Mouse (Mus musculus): ENCODE results near the gene Ube2e2. TPM values are rescaled to one million over a fixed set of nuclear protein-coding genes. Genes with fewer than 3 reads are reported as not detected.

Ube2e2 gene
- total and polyA plus RNA-seq, 2 experiments from 2014 or later: 74.8 to 161 TPM

DNA sequence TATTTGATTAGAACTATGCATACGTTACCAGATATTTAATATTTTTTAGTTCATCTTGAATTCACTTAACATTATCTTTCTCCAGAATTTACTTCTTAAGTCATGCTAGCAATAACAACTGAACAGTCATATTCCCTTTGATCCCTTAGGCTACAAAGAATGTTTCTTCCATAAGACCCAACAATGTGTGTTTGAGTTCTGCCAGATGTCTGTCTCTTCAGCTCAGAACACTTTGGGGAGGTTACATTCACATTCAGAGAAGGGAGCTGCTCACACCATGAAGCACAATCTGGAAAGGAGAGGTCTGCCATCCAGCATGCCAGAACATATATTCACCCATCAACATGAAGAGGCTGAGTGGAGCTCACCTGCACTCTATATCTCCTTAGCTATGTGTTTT lies 65.4 kb downstream of the Ube2e2 start:
- WGBS: 100% methylated on average over 1 of the region's 1 CpGs
- ATAC-seq: no peak
- Histone ChIP-seq H3K9ac (no peak overlapping the region), H3K4me1 (ENCODE audit: insufficient read depth) (no peaks in the 10 kb centered on the region), H3K27ac (ENCODE audit: low read depth, low read length) (no peak overlapping the region), H3K4me3 (ENCODE audit: low read depth, low read length) (no peak overlapping the region), H3K27me3 (ENCODE audit: insufficient read depth, low read length) (no peaks in the 10 kb centered on the region), H3K9me3 (ENCODE audit: low read length) (no peaks in the 10 kb centered on the region), H3K36me3 (ENCODE audit: insufficient read depth) (no peaks in the 10 kb centered on the region), H3K4me2 (ENCODE audit: low read depth) (no peak overlapping the region)
- no peak for DNase-seq
- TF ChIP-seq CTCF (IDR thresholded peaks at IDR 0.05; ENCODE audit: low read depth): no peak

DNA sequence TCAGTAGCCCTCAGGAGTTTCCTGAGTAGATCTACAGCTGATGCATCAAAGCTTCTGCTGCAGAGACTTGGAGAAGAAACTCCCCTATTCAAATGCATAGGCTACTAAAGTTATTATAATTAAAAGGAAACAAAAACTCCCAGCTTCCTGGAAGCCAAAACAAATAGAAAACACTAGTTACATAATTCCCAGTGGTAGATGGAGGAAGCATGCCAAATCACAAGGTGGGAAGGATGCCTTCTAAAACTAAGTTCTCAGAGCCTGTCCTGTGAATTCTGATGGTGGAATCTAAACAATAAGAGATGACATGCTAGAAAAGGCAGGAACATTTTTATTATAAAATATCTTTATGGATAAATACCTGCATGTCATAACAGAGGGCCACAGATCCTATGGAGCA lies 67.3 kb downstream of the Ube2e2 start:
- DNase-seq (no peak), ATAC-seq (no peak)
- H3K36me3 ChIP-seq (ENCODE audit: insufficient read depth): no peaks in the 10 kb centered on the region
- H3K4me1 ChIP-seq (ENCODE audit: insufficient read depth): no peaks in the 10 kb centered on the region
- no peak overlapping the region for H3K4me2 ChIP-seq (ENCODE audit: low read depth)
- H3K9ac ChIP-seq: no peak overlapping the region
- no peak overlapping the region for H3K27ac ChIP-seq (ENCODE audit: low read depth, low read length)
- no peaks in the 10 kb centered on the region for H3K27me3 ChIP-seq (ENCODE audit: insufficient read depth, low read length)
- H3K4me3 ChIP-seq (ENCODE audit: low read depth, low read length): no peak overlapping the region
- TF ChIP-seq CTCF (IDR thresholded peaks at IDR 0.05; ENCODE audit: low read depth): no peak
- H3K9me3 ChIP-seq (ENCODE audit: low read length): no peaks in the 10 kb centered on the region

DNA sequence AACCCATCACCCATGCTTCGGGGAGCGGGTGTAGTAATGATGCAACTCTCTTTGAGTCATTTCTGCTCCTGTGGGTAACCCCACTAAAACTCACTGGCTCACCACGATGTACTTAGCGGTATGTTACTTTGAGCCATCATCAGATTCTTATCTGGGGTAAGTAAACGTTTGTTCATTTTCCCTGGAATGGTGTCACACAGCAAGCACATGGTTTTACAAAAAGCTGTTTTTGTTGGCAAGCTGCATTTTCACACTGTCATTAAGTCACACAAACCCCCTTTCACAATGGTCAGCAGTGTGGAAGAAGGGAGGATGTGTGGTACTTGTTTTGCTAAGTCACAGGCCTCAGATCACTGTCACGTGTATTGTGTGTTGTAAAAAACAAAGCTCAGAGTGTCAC lies 73.4 kb downstream of the Ube2e2 start:
- Histone ChIP-seq H3K9me3 (ENCODE audit: low read length) (no peaks in the 10 kb centered on the region), H3K9ac (no peak overlapping the region), H3K27ac (ENCODE audit: low read depth, low read length) (no peak overlapping the region), H3K27me3 (ENCODE audit: insufficient read depth, low read length) (no peaks in the 10 kb centered on the region), H3K36me3 (ENCODE audit: insufficient read depth) (no peaks in the 10 kb centered on the region), H3K4me2 (ENCODE audit: low read depth) (no peak overlapping the region), H3K4me1 (ENCODE audit: insufficient read depth) (no peaks in the 10 kb centered on the region), H3K4me3 (ENCODE audit: low read depth, low read length) (no peak overlapping the region)
- ATAC-seq (no peak), DNase-seq (no peak)
- TF ChIP-seq CTCF (IDR thresholded peaks at IDR 0.05; ENCODE audit: low read depth): no peak
- WGBS: 61% methylated on average over 6 of the region's 6 CpGs

DNA sequence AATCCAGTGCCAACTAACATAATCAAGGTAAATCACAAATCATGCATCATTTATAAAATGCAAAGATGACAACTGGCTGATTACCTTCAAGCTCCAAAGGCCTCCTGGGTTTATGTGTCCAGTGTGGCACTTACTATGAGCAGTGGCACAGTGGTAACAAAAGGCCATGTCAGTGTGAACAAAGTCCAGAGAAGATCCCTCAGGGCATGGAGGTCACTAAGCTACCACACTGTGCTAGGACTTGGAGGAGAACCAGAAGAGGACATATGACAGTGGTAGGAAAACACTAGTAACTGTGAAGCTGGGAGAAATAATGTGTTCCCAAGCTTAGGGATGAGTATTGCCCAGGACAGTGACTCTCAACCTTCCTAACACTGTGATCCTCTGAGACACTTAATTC lies 97.2 kb downstream of the Ube2e2 start:
- Histone ChIP-seq H3K27me3 (ENCODE audit: insufficient read depth, low read length) (no peaks in the 10 kb centered on the region), H3K4me3 (ENCODE audit: low read depth, low read length) (no peak overlapping the region), H3K4me1 (ENCODE audit: insufficient read depth) (no peaks in the 10 kb centered on the region), H3K4me2 (ENCODE audit: low read depth) (no peak overlapping the region), H3K36me3 (ENCODE audit: insufficient read depth) (no peaks in the 10 kb centered on the region), H3K27ac (ENCODE audit: low read depth, low read length) (no peak overlapping the region), H3K9me3 (ENCODE audit: low read length) (no peaks in the 10 kb centered on the region), H3K9ac (no peak overlapping the region)
- DNase-seq (no peak), ATAC-seq (no peak)
- TF ChIP-seq CTCF (IDR thresholded peaks at IDR 0.05; ENCODE audit: low read depth): no peak

DNA sequence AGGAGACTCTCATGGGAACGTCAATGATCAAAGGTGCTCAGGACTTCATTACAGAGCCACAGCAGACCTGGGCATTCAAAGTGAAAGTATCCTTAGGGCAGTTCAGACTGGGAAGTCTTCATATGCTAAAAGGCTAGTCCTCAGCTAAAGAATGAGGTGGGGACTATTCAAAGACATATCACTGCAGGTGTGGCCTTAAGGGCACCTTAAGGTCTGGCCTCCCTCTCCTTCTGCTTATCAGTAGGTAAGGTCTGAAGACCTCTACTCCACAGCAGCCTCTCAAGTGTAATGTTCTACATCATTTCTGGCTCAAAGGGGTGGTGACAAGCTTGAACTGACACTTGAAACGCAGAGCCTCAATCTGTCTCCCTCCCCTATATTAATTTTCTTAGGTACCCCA lies 98.3 kb downstream of the Ube2e2 start:
- H3K4me1 ChIP-seq (ENCODE audit: insufficient read depth): no peaks in the 10 kb centered on the region
- no peak overlapping the region for H3K4me2 ChIP-seq (ENCODE audit: low read depth)
- H3K9me3 ChIP-seq (ENCODE audit: low read length): no peaks in the 10 kb centered on the region
- no peak overlapping the region for H3K9ac ChIP-seq
- ATAC-seq: no peak
- no peak for TF ChIP-seq CTCF (IDR thresholded peaks at IDR 0.05; ENCODE audit: low read depth)
- no peaks in the 10 kb centered on the region for H3K27me3 ChIP-seq (ENCODE audit: insufficient read depth, low read length)
- 62% methylated on average over 2 of the region's 2 CpGs for WGBS
- no peak for DNase-seq
- no peak overlapping the region for H3K4me3 ChIP-seq (ENCODE audit: low read depth, low read length)
- no peak overlapping the region for H3K27ac ChIP-seq (ENCODE audit: low read depth, low read length)
- no peaks in the 10 kb centered on the region for H3K36me3 ChIP-seq (ENCODE audit: insufficient read depth)

DNA sequence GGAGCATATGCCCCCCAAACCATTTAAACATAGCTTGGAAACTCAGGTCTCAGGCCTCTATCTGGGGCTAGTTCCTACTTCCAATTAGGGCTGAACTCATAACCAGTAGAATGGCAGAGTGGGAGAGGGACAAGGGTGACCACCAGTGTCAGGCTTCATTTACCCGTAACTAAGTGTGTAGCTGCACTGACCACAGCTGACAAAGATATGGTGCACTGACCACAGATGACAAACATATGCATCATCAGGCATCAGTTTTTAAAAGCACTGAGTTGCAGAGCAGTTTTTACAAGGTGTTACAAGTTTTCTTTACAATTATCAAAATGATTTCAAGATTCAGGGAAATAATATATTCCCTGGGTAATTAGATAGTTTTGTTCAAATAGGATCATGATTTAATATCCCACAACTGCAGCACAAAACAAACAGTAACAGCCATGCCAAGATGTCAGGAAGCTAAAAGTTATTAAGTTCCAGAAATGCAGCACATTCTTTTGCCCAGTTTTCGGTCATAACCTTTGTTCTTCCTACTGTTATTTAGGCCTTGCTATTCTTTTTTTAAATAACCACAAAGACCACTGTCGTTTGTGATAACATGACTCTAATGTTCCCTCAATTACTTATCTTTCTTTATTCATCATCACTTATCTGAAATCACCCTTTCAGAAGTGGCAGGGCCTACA lies 114.9 kb downstream of the Ube2e2 start:
- no peak overlapping the region for H3K27ac ChIP-seq (ENCODE audit: low read depth, low read length)
- no peak for TF ChIP-seq CTCF (IDR thresholded peaks at IDR 0.05; ENCODE audit: low read depth)
- H3K4me2 ChIP-seq (ENCODE audit: low read depth): no peak overlapping the region
- H3K36me3 ChIP-seq (ENCODE audit: insufficient read depth): no peaks in the 10 kb centered on the region
- 85% methylated on average over 3 of the region's 3 CpGs for WGBS
- H3K4me3 ChIP-seq (ENCODE audit: low read depth, low read length): no peak overlapping the region
- H3K4me1 ChIP-seq (ENCODE audit: insufficient read depth): no peaks in the 10 kb centered on the region
- H3K9ac ChIP-seq: no peak overlapping the region
- DNase-seq (no peak), ATAC-seq (no peak)
- no peaks in the 10 kb centered on the region for H3K27me3 ChIP-seq (ENCODE audit: insufficient read depth, low read length)
- H3K9me3 ChIP-seq (ENCODE audit: low read length): no peaks in the 10 kb centered on the region

DNA sequence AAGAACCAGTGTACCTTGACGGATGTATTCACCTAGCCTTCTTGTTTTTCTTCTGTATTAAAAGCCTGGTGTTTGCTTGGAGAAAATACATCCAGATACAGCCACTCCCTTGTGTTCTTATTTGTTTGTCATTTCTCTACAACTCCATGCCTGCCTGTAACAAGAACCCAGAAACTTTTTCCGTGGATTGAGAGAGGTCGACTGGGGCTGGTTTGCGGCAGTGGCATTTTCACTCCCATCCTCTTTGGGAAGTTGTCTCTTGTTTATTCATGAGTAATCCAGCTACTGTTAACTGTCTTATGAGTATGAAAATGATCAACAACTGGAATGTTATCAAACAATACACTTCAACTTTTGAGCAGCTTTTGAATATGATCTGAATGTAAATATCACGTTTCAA lies 115.8 kb downstream of the Ube2e2 start:
- Histone ChIP-seq H3K4me3 (ENCODE audit: low read depth, low read length) (no peak overlapping the region), H3K4me2 (ENCODE audit: low read depth) (no peak overlapping the region), H3K36me3 (ENCODE audit: insufficient read depth) (no peaks in the 10 kb centered on the region), H3K27ac (ENCODE audit: low read depth, low read length) (no peak overlapping the region), H3K9me3 (ENCODE audit: low read length) (no peaks in the 10 kb centered on the region), H3K9ac (no peak overlapping the region), H3K4me1 (ENCODE audit: insufficient read depth) (no peaks in the 10 kb centered on the region), H3K27me3 (ENCODE audit: insufficient read depth, low read length) (no peaks in the 10 kb centered on the region)
- no peak for DNase-seq
- WGBS: 83% methylated on average over 5 of the region's 5 CpGs
- ATAC-seq: no peak
- TF ChIP-seq CTCF (IDR thresholded peaks at IDR 0.05; ENCODE audit: low read depth): no peak

Data from forebrain, postnatal 0 days (tissue).